Mouse (Mus musculus) urinary bladder, postnatal 36 days (tissue): ENCODE results near the gene Nfic.
A peak's percentile ranks its signal among the peaks of the same experiment; 100 is the strongest.
"Not testable (repeated sequence)": the region's sequence is repeated elsewhere in the genome, so short reads cannot be mapped to it uniquely, and the experiment has no call there.

Experiments used
- DNase-seq, 2 experiments: peaks; one replicate each; pipeline ENCODE4 v3.0.0; 2022; ENCODE audit warnings: low spot score in 2 of 2, mixed read lengths in 1 of 2

Nfic gene

GRCm38 (mm10) chr10:81460471-81460870 lies 5.0 kb upstream of the Nfic start:
- no peak for DNase-seq

DNA sequence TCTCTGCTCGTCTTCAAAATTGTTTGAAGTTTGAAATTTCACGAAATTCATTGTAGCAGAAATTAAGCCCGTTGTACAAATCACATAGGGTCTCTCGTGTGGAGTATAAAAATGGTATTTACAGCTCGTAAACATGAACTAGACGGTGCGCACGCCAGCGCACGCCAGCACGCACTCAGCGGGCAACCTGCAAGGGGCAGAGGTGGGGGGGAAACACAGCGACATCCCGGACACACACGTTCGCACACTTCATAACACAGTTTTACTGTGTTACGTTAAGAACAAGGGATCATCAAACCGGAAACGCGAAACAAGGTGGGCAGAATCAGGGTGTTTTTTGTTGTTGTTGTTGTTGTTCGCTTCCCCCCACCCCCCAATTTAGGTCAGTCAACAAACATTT lies 4.0 kb upstream of the Nfic start:
- no peak for DNase-seq

- no peak for DNase-seq
Measured at GRCm38 (mm10) chr10:81458267-81458666, 2.8 kb upstream of the Nfic start.

GRCm38 (mm10) chr10:81457624-81458023 lies 2.2 kb upstream of the Nfic start:
- no peak for DNase-seq

- no peak for DNase-seq
Measured at GRCm38 (mm10) chr10:81456983-81457563, 1.6 kb upstream of the Nfic start.

- DNase-seq = no peak
Measured at GRCm38 (mm10) chr10:81454106-81454505, 1.3 kb downstream of the Nfic start.

DNA sequence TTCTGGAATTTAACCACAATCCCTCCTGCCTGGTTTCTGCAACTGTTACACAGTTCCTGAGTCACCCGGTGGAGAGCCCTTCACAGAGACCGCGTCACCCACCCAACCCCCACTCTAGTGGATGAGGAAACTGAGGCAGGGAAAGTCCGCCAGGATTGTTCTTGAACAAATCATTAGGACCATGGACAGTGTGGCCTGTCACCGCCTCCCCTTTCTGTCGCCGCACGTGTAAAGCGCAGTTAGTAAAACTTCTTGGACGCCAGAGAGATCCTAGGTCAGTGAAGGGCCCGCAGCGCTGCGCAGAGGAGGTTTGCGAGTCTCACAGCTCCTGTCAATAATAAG lies 2.5 kb downstream of the Nfic start:
- DNase-seq = no peak

DNA sequence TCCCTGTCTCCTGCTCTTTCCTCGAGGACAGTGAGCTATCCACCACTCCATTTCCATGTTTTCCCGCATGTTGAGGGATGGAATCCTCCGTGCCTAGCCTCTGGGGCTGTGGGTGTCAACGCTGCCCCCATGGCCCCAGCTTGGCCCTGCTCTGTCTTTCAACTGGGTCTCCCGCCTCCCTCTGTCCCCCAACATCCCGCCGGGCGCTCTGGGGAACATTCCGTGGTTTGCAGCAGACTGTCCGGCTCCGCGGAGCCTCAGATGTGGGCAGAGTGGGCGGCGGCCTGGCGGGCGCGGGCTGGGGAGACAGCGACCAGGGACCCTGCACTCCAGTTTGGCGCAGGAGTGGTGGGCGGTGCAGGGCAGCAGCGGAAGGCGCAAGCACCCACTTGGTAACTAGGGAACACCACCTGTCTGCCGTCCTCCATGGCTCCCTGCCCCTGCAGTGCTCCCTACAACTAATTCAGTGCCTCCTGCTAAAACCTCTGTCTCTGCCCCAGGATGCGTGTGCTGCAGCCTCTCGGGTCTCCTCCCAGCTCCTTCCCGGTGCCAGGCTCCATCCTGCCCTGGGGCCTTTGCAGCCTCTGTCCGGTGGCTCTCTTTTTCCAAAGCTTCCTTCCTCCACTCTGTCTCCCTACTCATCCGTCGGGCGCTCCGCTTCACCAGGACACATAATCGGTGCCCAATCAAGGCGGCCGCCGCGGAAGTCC lies 3.0 kb downstream of the Nfic start:
- DNase-seq = no peak

GRCm38 (mm10) chr10:81451365-81451745 lies 4.1 kb downstream of the Nfic start:
- DNase-seq = no peak

DNA sequence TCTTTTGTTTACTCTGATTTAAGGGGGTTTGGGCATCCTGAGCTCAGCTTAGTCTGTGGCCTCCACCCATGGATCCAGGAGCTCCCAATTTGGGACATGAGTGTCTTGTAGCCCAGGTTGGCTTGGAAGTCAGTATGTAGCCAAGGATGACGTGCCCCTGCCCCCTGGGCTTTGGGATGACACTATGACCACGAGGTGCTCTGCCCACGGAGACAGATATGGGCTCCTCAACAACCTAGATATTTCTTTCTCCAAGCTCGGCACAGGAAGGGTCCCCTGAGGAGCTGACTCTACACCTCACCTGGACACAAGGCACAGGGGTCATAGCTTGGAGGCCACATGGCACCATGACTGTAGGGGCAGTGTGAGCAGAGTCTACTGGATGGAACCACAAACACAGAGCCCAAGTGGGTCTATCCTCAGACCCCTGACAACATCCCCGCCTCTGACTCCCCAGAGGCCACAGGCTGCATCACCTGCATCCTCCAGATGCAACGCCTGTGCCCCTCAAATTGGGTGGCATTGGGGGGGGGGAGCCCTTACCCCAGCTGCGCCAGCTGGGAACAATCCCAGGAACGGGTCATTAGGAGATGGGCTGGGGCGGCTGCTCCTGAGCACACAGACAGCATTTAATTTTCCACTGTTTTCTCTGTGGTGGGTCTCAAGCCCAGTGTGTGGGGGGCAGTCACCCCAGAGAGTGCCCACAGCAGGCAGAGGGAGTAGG lies 4.6 kb downstream of the Nfic start:
- no peak for DNase-seq

- DNase-seq = peak; percentile 73 to 78
Measured at GRCm38 (mm10) chr10:81450140-81450539, 5.3 kb downstream of the Nfic start.

GRCm38 (mm10) chr10:81445516-81445915 lies 9.9 kb downstream of the Nfic start:
- DNase-seq = not testable (repeated sequence)

DNA sequence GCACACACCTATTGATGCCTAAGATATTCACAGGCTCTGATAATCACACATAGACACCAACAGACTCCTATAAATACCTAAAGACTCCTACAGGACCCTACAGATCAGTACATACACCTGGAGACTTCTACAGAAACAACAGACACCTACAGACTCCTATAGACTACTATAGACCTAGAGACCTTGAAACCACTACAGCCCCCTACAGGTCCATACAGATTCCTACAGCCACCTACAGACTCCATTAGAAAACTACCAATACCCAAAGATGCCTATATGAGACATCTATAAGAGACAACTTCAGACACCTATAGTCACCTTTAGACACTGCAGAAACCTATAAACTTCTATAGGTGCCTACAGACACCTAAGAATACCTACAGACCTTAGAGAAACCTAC lies 14.4 kb downstream of the Nfic start:
- DNase-seq = no peak

- peak in 1 of 2 experiments; percentile 76 for DNase-seq
Measured at GRCm38 (mm10) chr10:81435436-81435835, 20.0 kb downstream of the Nfic start.

- DNase-seq = no peak
Measured at GRCm38 (mm10) chr10:81434361-81435263, 20.8 kb downstream of the Nfic start.

DNA sequence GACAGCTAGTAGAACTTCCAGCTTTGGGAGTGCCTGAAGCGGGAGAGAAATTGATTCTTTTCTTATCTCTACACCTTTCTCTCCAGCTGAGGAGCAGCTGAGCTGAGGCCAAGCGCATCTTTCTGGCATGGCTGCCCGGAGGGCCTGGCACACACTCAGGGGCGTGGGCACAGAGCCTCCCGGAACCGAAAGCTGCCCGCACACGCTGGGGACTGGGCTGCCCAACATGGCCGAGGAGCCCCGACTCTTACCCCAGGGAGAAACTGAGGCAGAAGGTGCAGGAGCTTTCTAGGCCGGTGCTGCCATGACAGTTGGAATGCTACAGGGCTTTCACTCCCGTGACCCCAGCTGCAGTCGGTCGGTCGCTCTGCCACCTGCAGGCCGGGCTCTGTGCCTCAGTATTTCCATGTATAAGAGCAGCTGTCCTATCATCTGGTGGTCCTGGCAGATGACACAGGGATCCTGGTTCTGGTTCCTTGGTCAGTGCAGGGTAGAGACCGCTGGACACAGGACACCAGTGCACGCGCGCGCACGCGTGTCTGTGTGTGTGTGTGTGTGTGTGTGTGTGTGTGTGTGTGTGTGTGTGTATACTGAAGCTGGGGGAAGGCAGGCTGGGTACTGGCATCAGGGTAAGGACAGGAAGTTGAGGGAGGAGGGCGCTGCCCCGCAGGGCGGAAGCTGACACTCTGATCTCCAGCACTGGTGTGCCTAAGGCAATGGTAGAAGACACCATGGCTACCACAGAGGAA lies 21.7 kb downstream of the Nfic start:
- DNase-seq = no peak

- peak; percentile 84 to 92 for DNase-seq
Measured at GRCm38 (mm10) chr10:81432868-81433262, 22.6 kb downstream of the Nfic start.

- DNase-seq = no peak
Measured at GRCm38 (mm10) chr10:81432169-81432867, 23.1 kb downstream of the Nfic start.

DNA sequence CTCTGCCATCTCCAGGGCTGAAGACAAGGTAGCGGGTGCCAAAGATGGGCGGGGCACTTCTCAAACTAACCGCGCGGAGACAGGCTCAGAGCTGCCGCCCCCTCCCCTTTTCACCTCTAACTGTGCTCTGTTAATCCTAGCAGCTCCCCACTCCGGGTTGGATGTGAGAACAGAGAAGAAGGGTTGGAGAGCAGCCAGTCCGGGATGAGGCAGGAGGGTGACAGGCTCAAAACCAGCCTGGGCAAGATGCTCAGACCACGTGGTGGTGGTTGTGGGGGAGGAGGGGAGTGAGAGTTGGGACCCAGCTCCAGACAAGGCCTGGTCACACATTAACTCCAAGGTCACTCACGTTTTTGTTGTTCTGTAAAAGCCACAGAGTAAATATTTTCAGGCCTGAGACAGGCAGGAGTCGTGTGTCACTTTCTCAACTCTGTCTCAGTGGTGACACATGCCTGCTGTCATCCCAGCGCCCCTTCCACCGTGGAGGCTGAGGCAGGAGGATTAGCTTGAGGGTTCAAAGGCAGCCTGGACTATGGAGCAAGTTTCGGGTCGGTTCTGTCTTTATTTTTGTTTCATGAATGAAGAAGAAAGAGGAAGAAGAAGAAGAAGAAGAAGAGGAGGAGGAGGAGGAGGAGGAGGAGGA lies 23.8 kb downstream of the Nfic start:
- DNase-seq = no peak

GRCm38 (mm10) chr10:81430831-81431525 lies 24.5 kb downstream of the Nfic start:
- DNase-seq = no peak
